ENCODE assay signal across 13 mouse cellular contexts in the genomic region with DNA sequence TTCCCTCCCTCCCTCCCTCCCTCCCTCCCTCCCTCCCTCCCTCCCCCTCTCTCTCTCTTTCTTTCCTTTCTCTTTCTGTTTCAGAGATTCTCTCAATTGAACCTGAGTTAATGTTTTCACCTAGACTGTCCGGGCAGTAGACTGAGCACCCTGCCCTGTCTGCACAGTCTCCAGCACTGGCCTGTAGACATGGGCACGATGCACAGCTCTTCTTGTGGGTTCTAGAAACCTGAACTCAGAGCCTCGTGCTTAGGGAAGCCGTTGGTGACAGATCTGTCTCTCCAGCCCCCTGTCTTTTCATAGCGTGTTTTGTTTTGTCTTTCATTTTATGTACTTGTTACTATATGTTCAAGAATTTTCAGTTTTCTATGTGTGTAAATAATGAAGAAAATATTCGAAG. TPM values are rescaled to one million over a fixed set of nuclear protein-coding genes. Genes with fewer than 3 reads are reported as not detected.
A peak's percentile ranks its signal among the peaks of the same experiment; 100 is the strongest.
DNase-seq lines count a peak whose midpoint lies in the region; ATAC-seq and TF ChIP-seq lines count a peak whose summit lies in the region.
"Had no signal": no experiment of that assay in that cellular context is flagged by ENCODE, and none has a peak within 500 bp of the region (broad histone marks: within the 10 kb centered on the region; RNA-seq: fewer than 3 reads in every experiment).

No protein-coding gene starts in this region.

- no peak for ATAC-seq in heart, postnatal 0 days (ENCODE audit: insufficient read depth, low read depth)
- 0 out of 2 replicates have a peak, but pooled peaks have one; percentile 9 for ATAC-seq in liver, embryonic 12.5 days
- no peak for ATAC-seq in kidney, embryonic 15.5 days (replicated peaks; ENCODE audit: low FRiP score)
- no peak for ATAC-seq in hindbrain, postnatal 0 days
- ATAC-seq: forebrain, postnatal 0 days had no signal

- no peak for TF ChIP-seq CTCF in heart, postnatal 0 days (IDR thresholded peaks at IDR 0.05; ENCODE audit: low read depth)
- no peak for TF ChIP-seq CTCF in hindbrain, postnatal 0 days (IDR thresholded peaks at IDR 0.05; ENCODE audit: low read depth)

- no peaks in the 10 kb centered on the region for H3K9me3 ChIP-seq in heart, postnatal 0 days (replicated peaks; ENCODE audit: control insufficient read depth, low read length)
- H3K9me3 ChIP-seq in liver, embryonic 12.5 days (replicated peaks) = no peaks in the 10 kb centered on the region
- no peaks in the 10 kb centered on the region for H3K9me3 ChIP-seq in kidney, embryonic 15.5 days (replicated peaks)
- H3K9me3 ChIP-seq in hindbrain, postnatal 0 days (ENCODE audit: low read length) = no peaks in the 10 kb centered on the region
- H3K9me3 ChIP-seq: limb, embryonic 10.5 days had no signal

- H3K9ac ChIP-seq in heart, postnatal 0 days (replicated peaks; ENCODE audit: low read depth, low read length) = no peak overlapping the region
- H3K9ac ChIP-seq in liver, embryonic 12.5 days = peak overlapping the region; percentile 63
- H3K9ac ChIP-seq in kidney, embryonic 15.5 days = no peak overlapping the region
- H3K9ac ChIP-seq in hindbrain, postnatal 0 days (replicated peaks; ENCODE audit: low read length) = no peak overlapping the region
- H3K9ac ChIP-seq: forebrain, postnatal 0 days had no signal

- 70% methylated on average over 6 of the region's 6 CpGs for WGBS in heart, postnatal 0 days
- 35% methylated on average over 6 of the region's 6 CpGs for WGBS in liver, embryonic 12.5 days (ENCODE audit: insufficient replicate concordance)
- WGBS in kidney, embryonic 15.5 days = 70% methylated on average over 6 of the region's 6 CpGs
- WGBS in hindbrain, postnatal 0 days = 69% methylated on average over 6 of the region's 6 CpGs

- H3K4me1 ChIP-seq in heart, postnatal 0 days (ENCODE audit: control insufficient read depth, insufficient read depth) = peaks cover 18% of the 10 kb centered on the region
- peaks cover 75% of the 10 kb centered on the region for H3K4me1 ChIP-seq in liver, embryonic 12.5 days
- H3K4me1 ChIP-seq in kidney, embryonic 15.5 days = peaks cover 31% of the 10 kb centered on the region
- H3K4me1 ChIP-seq in hindbrain, postnatal 0 days (ENCODE audit: insufficient read depth, low read length) = peaks cover 11% of the 10 kb centered on the region; the same call in 1 of the 2 replicates

- H3K4me2 ChIP-seq in heart, postnatal 0 days (ENCODE audit: low read depth, low read length) = peak overlapping the region; percentile 21; the same call in 1 of the 2 replicates
- H3K4me2 ChIP-seq in liver, embryonic 12.5 days = peak overlapping the region; percentile 63
- H3K4me2 ChIP-seq in kidney, embryonic 15.5 days = no peak overlapping the region
- H3K4me2 ChIP-seq in hindbrain, postnatal 0 days (ENCODE audit: low read depth, low read length) = no peak overlapping the region

- H3K4me3 ChIP-seq in heart, postnatal 0 days (ENCODE audit: low read depth, low read length) = no peak overlapping the region
- peak overlapping the region; percentile 45 for H3K4me3 ChIP-seq in liver, embryonic 12.5 days
- H3K4me3 ChIP-seq in kidney, embryonic 15.5 days (replicated peaks) = no peak overlapping the region
- H3K4me3 ChIP-seq in hindbrain, postnatal 0 days (ENCODE audit: low read length) = no peak overlapping the region
- H3K4me3 ChIP-seq: limb, embryonic 10.5 days had no signal

- H3K36me3 ChIP-seq in heart, postnatal 0 days (replicated peaks; ENCODE audit: control insufficient read depth, insufficient read depth, low read length) = no peaks in the 10 kb centered on the region
- no peaks in the 10 kb centered on the region for H3K36me3 ChIP-seq in liver, embryonic 12.5 days
- no peaks in the 10 kb centered on the region for H3K36me3 ChIP-seq in kidney, embryonic 15.5 days
- H3K36me3 ChIP-seq in hindbrain, postnatal 0 days (ENCODE audit: insufficient read depth, low read length) = no peaks in the 10 kb centered on the region

- no peak for TF ChIP-seq EP300 in heart, postnatal 0 days (IDR thresholded peaks at IDR 0.05; ENCODE audit: low read depth)

- H3K27me3 ChIP-seq in heart, postnatal 0 days (ENCODE audit: control insufficient read depth, insufficient read depth, low read length) = no peaks in the 10 kb centered on the region
- H3K27me3 ChIP-seq in liver, embryonic 12.5 days (replicated peaks) = no peaks in the 10 kb centered on the region
- H3K27me3 ChIP-seq in kidney, embryonic 15.5 days = no peaks in the 10 kb centered on the region
- H3K27me3 ChIP-seq in hindbrain, postnatal 0 days (ENCODE audit: insufficient read depth, low read length) = no peaks in the 10 kb centered on the region

- DNase-seq in heart, postnatal 0 days (ENCODE audit: low spot score) = no peak
- DNase-seq in heart, adult 9 months (ENCODE audit: low spot score in 2 of 2) = no peak
- DNase-seq in thymus, postnatal 25 days = peak; percentile 33
- DNase-seq in thymus, adult 18-20 months = no peak
- DNase-seq in adrenal gland, postnatal 25 days = no peak
- no peak for DNase-seq in hindbrain, postnatal 0 days (ENCODE audit: low spot score)
- DNase-seq: forebrain, postnatal 0 days; gastrocnemius, postnatal 36 days; kidney, adult 18-20 months; lung, postnatal 10 days had no signal

- no peak overlapping the region for H3K27ac ChIP-seq in heart, postnatal 0 days (ENCODE audit: low read depth)
- H3K27ac ChIP-seq in liver, embryonic 12.5 days = peak overlapping the region; percentile 65
- H3K27ac ChIP-seq in kidney, embryonic 15.5 days = no peak overlapping the region
- H3K27ac ChIP-seq in hindbrain, postnatal 0 days = no peak overlapping the region
- H3K27ac ChIP-seq: limb, embryonic 10.5 days had no signal

RNA-seq across cellular contexts. Expression of gene Cdk17, which starts 6.6 kb away (rescaled TPM):
- 40.2 and 41.2 TPM in 2 replicates for total RNA-seq in heart, postnatal 0 days (2014; rRNA removed; ENCODE audit: low replicate concordance)
- polyA plus RNA-seq in heart, postnatal 0 days (2015; fragmentation: Nextera tagmentation; extraction: Ambion mirVana) = 11.9 and 12.3 TPM in 2 replicates
- 22.3 and 23.0 TPM in 2 replicates for polyA plus RNA-seq in liver, embryonic 12.5 days (2016; fragmentation: Nextera tagmentation; extraction: Ambion mirVana)
- total RNA-seq in adrenal gland, postnatal 25 days (2021) = 21.7 and 27.6 TPM in 2 replicates
- 16.7 and 17.2 TPM in 2 replicates for polyA plus RNA-seq in kidney, embryonic 15.5 days (2015; fragmentation: Nextera tagmentation; extraction: Ambion mirVana)
- total RNA-seq in hindbrain, postnatal 0 days (2014; rRNA removed) = 63.3 and 82.1 TPM in 2 replicates
- polyA plus RNA-seq in hindbrain, postnatal 0 days (2015; fragmentation: Nextera tagmentation; extraction: Ambion mirVana) = 32.4 and 32.6 TPM in 2 replicates

Comparison
In these comparisons a context has a peak if more than half of its experiments do, and no peak if none do; other contexts are left out.
1. H3K4me2 ChIP-seq: peak in heart, postnatal 0 days (single experiment) and liver, embryonic 12.5 days (single experiment); none in kidney, embryonic 15.5 days (single experiment) and hindbrain, postnatal 0 days (single experiment).